Mouse (Mus musculus) lung, postnatal 4 days (tissue): ENCODE measurements around the gene Smim13.
"Not testable (repeated sequence)": the region's sequence is repeated elsewhere in the genome, so short reads cannot be mapped to it uniquely, and the experiment has no call there.

ENCODE experiments used
- DNase-seq, 2 experiments: peaks; one replicate each; pipeline ENCODE4 v3.0.0; 2021

Gene Smim13

DNA sequence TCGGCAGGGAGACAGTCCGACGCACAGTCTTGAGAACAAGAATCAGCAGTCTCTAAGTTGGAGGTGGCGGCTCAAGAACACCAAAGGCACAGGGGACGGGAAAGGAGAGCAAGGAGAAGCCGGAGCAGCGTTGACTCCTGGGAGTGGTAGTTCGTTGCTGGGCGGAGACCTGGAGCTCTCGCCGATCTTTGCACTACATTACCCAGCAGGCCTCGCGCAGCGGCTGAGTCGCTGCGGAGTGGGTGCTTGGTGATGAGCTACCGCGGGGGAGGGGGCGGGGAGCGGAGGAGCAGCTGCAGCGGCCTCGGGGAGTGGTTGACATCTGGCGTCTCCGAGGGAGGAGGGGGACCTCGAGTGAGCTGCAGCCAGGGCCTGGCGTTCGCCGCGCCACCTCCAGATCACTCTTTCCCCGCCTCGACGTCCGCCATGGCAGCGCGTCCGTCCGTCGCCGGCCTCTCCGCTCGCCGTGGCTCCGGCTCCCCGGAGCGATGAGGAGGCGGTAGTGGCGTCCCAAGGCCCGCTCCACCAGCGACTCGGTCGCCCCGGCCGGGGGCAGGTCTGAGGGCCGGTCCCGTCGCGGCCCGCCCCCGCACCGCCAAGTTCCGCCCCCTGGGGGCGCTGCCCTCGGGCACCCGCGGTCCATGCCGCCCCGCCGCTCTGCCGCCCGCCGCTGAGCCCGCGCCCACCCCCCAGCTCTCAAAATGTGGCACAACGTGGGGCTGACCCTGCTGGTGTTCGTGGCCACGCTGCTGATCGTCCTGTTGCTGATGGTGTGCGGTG, at the start of gene Smim13:
Gene Smim13, plus strand, starts transcription at position 307 of the 780 bp plus-strand sequence.
- peak; percentile 95 to 97 for DNase-seq

DNA sequence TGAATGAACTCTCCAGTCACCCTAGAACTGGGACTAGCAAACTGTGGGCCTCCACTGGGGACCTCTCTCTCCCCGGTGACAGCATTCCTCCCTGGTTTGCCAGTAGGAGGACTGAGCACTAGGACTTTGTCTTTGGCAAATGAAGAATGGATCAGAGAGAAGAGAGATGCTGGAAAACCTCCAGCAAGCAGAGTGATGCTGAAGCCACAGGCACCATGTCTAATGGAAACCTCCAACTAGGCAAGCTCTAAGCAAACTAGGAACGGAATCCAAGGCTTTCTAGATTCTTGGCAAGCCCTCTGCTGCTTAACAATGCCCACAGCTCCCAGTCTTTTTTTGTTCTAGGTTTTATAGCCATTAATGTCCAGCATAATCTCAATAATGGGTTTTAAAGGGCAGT, 48.8 kb upstream of the Smim13 start:
- DNase-seq = no peak

DNA sequence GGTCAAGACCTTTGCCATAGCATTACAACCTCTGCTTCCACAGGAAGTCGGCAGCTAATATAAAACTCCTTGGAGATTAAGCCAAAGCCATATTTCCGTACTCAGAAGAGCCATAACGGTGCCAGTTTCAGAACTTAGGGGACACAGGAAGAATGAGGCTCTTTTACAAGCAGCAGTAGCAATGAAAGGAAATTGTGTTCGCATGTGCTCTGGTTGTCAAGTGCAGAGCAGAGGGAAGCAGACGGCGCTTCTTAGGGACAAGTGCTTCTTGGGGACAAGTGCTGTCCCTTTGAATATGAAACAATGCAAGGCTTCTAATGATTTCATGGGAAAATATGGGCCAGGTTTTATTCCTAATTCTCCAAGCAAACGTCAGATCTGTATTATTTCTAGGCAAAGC, 46.4 kb upstream of the Smim13 start:
- no peak for DNase-seq

DNA sequence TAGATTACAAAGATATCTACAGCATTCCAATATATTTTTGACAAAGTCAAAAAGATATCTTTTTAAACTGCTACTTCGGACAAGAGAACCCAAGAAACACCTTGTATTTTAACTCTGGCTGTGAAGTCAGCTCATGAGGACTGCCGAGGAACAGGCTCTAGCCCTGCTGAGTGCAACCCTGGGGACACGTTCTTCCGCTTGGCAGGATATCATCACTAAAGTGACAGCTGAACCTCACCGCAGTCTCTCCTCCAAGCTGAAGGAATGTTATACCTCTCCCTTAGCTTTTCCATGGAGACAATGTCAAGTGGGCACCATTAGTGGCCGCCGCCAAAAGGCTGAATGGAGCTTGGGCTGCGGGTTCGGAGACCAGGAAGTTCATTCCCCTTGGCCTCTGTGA, 46.0 kb upstream of the Smim13 start:
- DNase-seq = no peak

DNA sequence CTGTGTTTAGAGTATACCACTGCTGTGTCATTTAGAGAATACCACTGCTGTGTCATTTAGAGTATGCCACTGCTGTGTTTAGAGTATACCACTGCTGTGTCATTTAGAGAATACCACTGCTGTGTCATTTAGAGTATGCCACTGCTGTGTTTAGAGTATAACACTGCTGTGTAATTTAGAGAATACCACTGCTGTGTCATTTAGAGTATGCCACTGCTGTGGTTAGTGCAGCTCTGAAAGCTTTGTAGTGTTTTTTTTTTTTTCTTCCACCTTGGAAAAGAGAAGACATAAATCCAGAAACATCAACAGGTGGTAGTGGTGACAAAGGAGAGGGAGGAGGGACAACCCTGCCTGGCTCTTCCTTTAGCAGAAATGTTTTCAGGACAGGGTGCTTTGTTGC, 44.1 kb upstream of the Smim13 start:
- DNase-seq = not testable (repeated sequence)

DNA sequence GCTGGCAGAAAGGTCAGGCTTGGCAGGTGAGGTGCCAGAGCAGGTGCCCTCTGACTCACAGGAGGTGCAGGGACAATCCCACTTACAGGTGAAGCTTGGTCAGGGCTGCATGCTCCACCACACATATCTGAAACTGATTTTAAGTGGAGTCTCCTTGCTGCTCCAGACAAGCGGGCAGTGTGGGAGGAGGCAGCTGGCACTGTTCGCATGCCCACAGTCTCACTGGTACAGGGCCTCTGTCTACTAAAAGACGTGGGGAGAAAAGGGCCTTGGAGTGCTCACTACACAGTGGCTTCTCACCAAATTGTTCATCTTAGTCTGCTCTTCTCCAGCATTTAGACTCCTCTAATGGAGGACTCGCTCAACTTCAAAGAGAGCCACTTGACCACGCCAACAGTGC, 43.4 kb upstream of the Smim13 start:
- no peak for DNase-seq

DNA sequence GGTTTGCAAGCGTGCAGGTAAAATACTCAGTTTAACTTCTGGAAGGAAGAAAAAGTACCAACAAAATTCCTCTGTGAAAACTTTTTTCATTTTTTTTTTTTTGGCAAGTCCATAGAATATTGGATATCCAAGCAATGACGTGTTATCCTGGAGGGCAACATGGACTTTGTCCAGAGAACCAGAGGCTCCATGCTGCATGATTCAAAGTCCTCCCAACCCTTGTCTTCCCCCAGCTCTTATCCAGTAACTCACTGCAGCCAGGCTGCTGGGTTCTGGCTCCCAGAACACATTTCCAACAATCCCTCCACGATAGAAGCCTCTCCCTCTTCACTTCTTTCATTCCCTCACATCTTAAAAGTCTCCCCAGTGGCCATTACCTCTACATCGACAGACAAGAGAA, 38.4 kb upstream of the Smim13 start:
- DNase-seq = no peak

DNA sequence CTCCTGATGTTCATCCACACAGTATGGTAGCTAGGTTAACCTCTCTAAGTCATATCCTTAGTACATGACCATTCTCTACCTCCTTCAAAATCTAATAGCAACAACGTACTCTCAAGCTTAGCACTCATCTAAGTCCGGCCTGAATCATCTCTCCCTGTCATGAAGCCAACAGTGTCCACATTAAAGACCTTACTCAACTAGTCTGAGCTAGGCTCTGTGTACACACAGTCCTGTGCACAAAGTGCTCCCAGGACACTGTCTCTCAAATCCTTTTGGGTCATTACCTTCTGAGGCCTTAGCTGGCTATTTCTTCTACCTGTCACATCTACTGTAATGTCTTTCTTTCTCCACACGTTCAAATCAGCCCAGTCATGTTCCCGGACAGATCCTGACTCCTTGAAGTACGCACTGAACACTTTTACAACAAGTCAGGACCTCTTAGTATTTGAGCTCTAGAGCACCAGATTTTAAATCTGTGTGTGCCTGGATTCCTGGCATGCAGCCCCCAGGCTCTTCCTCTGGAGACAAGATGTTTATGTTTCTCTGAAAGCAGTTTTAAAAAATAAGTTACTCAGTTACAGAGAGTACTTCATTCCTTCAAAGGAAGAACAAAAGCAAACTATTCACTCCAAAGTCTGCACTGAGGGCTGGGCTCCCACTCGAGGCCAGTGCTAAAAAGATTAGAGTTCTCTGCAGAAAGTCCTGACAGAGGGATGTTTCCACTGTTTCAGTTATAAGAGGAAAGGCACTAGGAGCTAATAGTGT, 36.9 kb upstream of the Smim13 start:
- no peak for DNase-seq

DNA sequence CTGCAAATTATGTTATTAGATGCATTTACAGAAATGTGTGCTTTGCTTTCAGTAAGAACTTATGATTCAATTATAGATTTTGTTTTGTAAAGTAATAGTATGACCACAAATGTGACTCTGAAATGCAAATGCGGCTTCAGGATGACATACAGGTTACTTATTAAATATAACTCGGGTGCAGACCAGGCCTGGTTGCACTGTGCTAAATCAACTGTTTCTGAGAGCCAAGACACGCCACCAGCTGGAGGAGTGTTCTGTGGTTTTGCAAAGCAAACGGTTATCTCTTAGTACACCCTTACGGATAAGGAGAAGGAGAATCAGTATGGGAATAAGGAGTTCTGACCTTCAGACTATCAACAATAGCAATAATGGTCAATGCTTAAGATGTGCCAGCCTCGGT, 34.0 kb upstream of the Smim13 start:
- no peak for DNase-seq

DNA sequence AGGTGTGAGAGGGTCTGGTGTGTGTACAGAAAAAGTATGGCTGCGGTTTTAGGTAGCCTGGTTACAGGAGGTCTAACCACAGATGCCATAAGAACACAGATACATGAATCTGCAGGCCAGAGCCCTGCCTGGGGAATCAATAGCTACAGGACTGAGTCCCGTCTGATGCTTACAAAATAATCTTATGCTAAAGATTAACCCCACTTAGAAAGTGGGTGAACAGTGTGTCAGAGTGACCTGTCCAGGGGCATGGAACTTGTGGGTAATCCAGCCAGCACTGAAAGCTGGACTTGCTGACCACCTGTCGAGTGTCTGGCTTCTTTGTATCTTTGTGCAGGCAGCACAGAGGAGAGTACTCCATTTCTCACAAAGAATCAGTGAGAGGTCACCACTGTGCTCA, 33.4 kb upstream of the Smim13 start:
- no peak for DNase-seq

DNA sequence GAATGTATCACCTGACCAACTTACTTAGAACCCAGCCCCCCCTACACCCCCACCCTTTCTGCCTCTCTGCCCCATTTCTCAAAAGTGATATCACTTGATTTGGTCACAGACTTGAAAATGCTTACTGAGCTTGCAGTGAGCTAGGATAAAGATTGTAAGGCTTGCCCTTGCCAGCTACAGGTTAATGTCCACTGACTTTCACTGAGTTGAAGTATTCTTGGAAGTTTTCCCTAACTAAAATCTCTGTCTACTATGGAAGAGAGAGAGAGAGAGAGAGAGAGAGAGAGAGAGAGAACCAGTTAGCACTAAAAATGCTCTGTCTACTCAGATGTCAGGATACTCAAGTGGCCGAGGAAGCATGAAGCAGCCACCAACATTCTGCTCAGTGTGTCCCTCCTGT, 30.6 kb upstream of the Smim13 start:
- no peak for DNase-seq

DNA sequence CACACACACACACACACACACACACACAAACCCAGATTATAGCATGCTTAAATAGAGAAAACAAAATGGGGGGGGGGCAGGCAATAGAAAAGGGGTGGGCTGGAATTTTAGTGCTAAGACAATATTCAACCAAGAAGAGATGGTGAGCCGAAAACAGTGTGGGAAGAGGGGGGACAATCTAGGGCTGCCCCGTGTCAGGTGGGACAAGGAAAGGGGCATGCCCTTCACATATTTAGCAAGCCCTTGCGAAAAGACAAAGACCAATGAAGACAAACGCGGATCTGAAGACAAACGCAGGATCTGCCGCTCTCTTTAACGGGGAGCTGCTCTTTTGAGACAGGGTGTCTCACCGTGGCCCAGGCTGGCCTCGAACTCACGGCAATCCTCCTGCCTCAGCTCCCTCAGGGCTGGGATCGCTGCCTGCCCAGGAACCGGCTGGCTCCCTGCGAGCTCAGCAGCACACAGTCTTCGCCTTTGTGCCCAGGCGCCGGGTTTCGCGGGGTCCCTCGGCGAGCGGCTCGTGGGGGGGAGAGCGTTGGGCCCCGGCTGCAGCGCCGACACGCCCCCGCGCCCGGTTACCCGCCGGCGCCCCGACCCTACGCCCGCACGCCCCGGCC, 29.8 kb upstream of the Smim13 start:
- DNase-seq = no peak

DNA sequence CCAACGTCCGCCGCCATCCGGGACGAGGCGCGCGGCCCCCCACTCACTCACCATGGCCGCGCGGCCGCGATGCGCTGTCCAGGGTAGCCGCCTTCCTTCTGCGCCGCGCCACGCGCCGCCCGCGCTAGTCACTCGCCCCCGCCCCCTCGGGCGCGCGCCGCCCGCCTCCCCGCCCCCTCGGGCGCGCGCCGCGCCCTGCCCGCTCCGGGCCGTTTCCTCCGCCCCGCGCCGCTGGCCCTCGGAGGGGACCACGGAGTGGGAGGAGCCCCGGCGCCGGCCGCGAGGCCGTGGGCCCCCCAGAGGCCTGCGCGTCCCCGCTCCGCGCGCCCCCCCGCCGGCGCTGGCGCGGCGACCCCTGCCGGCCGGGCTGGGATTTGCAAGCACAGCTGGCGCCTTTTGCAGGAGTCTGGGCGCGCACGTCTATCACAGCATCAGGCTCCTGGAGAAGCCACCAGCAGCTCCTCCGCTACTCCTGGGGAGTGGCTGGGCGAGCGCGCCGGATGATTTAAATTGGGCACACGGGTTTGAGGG, 29.3 kb upstream of the Smim13 start, which contains the start of gene Elovl2:
Gene Elovl2, minus strand, starts transcription at position 102 of the 531 bp plus-strand sequence.
- peak; percentile 80 to 89 for DNase-seq

DNA sequence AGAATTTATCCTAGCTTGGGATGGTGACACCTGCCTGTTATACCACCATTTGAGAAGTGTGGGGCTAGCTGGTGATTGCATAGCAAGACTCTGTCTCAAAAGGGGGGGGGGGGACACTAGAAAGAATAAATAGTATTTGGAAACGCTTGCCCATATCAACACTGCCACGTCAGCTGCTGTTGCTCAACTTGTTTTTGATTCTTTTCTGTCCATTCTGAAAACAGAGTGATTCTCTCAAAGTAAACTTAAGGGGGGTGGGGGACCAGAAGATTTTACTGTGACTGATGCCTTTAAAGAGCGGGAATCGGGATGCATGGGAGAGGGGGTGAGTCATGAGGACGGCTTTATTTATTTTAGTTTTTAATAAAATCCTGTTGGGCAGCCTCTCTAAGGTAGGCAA, 23.1 kb upstream of the Smim13 start:
- no peak for DNase-seq

DNA sequence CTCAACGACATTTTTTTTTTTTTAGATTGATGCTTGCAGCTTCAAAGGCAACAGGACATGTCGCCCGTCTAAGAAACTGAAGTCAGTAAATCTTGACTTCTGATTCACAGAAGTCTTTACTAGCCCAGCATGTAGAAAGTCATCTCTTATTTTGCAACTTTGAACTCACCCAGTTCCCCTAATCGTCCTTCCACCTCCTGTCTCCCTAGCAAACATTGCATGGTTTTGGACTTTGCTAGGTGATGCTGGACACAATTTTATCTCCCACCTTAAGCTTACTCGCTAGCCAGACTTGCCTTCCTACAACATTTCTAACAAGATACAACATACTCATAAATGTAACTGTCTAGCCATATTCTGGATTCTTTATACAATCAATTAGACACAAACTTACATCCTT, 21.6 kb upstream of the Smim13 start:
- no peak for DNase-seq

DNA sequence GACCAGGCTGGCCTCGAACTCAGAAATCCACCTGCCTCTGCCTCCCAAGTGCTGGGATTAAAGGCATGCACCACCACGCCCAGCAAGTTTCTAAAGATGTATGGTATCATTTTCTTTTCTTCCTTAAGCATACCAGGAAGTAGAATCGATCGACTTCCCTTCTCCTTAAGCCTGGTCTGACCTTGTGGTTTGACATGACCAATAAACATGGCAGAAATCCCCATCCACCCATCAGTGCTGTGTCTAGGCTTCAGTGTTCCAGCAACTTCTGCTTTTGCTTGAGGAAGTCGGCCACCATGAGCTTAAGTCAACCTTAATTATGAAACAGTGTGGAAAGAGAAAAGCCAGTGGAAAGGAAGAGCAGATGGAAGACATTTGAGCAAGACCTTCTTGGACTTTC, 19.4 kb upstream of the Smim13 start:
- no peak for DNase-seq

DNA sequence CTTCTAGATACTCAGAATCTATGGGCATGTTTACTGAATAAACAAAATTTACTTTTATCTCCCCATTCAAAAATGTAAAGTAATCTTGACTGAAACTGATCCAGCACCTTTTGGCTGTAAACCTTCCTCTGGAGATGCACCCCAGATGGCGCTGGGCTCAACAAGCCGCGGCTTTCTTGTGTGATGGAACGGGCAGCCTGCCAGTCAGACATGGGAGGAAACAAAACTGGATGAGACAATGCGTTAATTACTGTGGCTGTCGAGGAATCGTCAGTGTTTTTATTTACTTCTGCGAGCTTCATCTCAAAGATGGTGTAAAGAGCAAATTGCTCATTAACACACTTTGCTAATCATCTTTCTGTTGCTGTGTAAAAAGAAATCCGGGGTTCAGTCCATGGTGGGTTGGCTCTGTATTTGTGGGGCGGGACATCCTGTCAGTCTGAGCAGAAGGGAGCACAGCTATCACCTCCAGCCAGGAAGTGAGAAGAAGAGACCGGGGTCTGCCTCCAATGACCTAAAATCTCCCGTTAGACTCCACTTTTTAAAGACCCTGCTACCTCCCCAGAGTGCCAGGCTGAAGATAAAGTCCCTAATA, 18.2 kb upstream of the Smim13 start:
- no peak for DNase-seq

DNA sequence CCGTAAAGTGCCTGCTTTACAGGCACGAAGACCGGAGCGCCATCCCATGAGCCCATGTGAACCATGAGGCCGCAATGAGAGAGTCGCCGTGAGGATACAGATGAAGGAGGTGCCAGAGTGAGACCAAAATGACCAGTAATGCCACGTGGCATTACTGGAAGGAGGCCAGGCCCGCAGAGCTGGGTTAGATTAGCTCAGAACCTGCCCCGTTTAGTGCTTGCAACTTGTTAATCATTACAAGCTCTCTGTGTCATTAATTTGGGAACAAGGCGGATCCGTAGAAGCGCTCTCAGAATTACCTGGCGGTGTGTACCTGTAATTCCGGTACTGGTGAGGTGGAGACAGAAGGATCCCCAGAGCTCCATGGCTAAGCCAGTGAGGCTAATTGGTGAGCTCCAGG, 17.4 kb upstream of the Smim13 start:
- DNase-seq = no peak

DNA sequence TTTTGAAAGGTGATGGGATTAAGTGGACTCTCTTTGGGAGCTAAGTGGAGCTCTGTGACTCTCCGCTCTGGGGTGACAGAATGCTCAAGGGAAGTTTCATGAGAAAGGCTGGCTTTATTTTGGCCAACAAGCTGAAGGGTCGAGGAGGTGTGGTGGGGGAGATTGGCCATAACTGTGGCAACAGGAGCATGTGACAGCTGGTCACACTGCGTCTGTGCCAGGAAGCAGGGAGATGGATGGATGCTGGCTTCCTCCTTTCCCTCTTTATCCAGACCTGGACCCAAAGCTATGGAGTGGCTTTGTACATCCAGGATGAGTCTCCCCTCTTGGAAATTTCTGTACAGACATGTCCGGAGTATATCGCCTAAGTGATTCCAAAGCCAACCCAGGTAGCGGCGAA, 16.4 kb upstream of the Smim13 start:
- DNase-seq = no peak

DNA sequence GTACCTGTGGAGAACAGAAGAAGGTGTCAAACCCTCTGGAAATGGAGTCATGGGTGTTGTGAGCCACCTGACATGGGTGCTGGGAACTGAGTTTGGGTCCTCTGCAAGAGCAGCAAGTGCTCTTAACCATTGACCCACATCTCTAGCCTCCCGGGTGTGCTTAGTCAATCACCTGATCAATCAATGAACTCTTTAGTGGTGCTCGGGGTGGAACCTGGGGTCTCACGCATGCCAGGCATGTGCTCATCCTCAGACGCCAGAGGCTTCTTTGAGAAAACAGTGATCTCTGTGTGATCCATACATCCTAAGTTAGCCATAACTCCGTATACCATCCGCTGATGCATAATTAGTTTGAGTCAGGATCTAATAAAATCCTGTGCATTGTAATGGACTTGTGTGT, 14.5 kb upstream of the Smim13 start:
- DNase-seq = no peak

DNA sequence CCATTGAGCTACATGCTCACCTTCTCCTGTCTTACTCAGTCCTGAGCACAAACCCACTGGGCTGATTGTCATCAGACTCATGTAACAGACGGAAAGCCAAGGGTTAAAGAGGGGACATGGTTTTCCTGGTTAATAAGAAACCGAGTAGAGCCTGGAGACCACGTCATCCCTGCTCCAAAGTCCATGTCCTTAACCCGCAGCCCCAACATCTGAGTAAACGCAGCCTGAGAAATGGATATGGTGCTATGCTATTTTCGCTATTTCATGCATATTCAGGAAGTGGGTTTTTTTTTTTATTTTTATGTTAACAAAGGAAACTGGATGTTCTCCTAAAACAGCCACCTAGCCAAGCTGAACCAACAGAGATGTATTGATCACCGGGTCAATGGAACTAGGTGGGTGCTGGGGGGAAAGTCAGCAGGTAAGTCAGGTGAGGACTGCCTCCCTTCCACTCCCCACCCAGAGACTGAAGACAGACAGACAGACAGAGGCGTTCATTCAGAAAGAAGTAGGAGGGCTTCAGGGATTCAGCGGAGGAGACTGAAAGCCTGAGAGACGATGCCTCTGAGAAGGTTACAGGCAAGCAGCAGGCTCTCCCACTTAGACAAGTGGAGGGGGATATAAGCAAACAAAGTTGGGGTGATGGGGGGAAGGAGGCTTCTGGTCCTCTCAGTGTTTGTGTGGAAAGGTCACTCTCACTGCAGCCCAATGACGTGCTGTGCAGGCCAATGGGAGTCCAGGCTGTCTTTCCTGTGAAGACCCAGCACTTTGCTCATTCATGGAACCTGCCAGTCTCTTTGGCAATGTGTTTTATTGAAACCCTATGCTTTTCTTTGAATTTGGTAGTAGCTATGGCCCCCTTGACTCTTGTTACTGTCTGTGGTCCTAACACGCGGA, 13.6 kb upstream of the Smim13 start:
- no peak for DNase-seq
